Mouse (Mus musculus) bone marrow, adult 2 months (tissue): ENCODE results near the gene Psmd5. TPM values are rescaled to one million over a fixed set of nuclear protein-coding genes. Genes with fewer than 3 reads are reported as not detected.
"Not testable (repeated sequence)": the region's sequence is repeated elsewhere in the genome, so short reads cannot be mapped to it uniquely, and the experiment has no call there.

Source experiments
- H3K27ac ChIP-seq: fragments of 200-500 bp; 2 replicates; pipeline ENCODE4 v1.5.1; 2012; ENCODE audit warnings: low read depth, mild to moderate bottlenecking, control low read depth, inconsistent platforms, low read length; ENCODE audit not compliant: control insufficient read depth, poor library complexity, insufficient read depth
- H3K4me1 ChIP-seq: fragments of 200-500 bp; 2 replicates; pipeline ENCODE4 v1.6.1; 2011; ENCODE audit warnings: low read length; ENCODE audit not compliant: control insufficient read depth, insufficient read depth
- H3K4me3 ChIP-seq: fragments of 200-500 bp; replicated peaks from 2 replicates; pipeline ENCODE3; 2011; ENCODE audit warnings: mild to moderate bottlenecking, low read depth, low read length, control low read depth; ENCODE audit not compliant: control insufficient read depth
- CTCF ChIP-seq: fragments of 200-500 bp; IDR thresholded peaks from 2 replicates; pipeline ENCODE4 v1.5.1; 2011; ENCODE audit warnings: low read length, control low read depth; ENCODE audit not compliant: control insufficient read depth, insufficient read depth
- POLR2A ChIP-seq: fragments of 200-500 bp; IDR thresholded peaks from 2 replicates; pipeline ENCODE4 v1.6.1; 2011; ENCODE audit warnings: low read depth, mild to moderate bottlenecking, control low read depth, low read length, borderline replicate concordance; ENCODE audit not compliant: control insufficient read depth
- WGBS: fragments of 180-500 bp; shearing (Covaris S2); methylation state at CpG from one replicate; pipeline ENCODE4 v1.1.7; 2018; 5-methylcytosine and 5-hydroxymethylcytosine counted together
- polyA plus RNA-seq: library from polyadenylated mRNA; stranded (reverse); fragments of >200 nt; gene quantifications from 2 replicates; pipeline ENCODE4 v1.2.4, GENCODE M21; 2011; ENCODE audit warnings: low replicate concordance; ENCODE audit not compliant: missing spikeins, insufficient read depth, insufficient read length

Gene Psmd5
- polyA plus RNA-seq, 1 experiment: 30.3 TPM

DNA sequence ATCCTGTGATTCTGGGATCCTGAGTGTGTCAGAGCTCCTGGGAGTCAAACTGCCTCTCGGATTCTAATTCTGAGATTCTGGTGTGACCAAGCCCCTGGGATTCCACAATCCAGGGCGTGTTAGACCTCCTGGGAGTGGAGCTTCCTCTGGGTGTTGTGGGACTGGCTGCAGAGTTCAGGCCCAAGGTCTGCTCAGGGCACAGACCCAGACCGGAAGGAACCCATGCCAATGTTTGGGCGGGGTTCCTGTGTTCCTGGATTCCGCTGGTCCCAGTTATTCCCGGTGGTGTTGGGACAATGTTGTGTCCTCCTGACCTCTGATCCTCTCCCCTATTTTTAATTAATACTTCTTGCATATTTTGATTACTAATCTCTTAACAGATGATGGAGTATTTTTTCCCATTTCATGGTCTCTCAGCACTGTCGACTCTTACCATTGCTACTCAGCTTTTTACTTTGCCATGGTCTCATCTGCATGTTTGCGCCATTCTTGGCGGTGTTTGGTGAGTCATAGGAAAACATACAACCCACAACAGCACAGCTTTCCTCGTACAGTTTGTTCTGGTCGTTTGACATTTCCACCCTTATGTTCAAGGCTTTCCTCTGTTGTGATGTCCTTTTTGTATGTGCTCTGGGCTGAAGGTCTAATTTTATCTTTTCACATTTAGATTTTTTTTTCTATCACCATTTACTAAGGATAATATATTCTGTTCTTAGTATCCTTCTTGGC, 31.4 kb downstream of the Psmd5 start:
- Histone ChIP-seq H3K4me3 (no peak overlapping the region), H3K4me1 (no peaks in the 10 kb centered on the region), H3K27ac (no peak overlapping the region)
- WGBS: 69% methylated on average over 11 of the region's 11 CpGs
- TF ChIP-seq CTCF (no peak), POLR2A (no peak)

GRCm38 (mm10) chr2:34841706-34842105, 33.1 kb downstream of the Psmd5 start:
- no peaks in the 10 kb centered on the region for H3K4me1 ChIP-seq
- TF ChIP-seq POLR2A (no peak), CTCF (no peak)
- H3K27ac ChIP-seq: no peak overlapping the region
- 87% methylated on average over 8 of the region's 8 CpGs for WGBS
- H3K4me3 ChIP-seq: no peak overlapping the region

GRCm38 (mm10) chr2:34840143-34840542, 34.6 kb downstream of the Psmd5 start:
- not testable (repeated sequence) for H3K27ac ChIP-seq, H3K4me1 ChIP-seq, H3K4me3 ChIP-seq
- 70% methylated on average over 5 of the region's 5 CpGs for WGBS

GRCm38 (mm10) chr2:34835669-34836068, 39.1 kb downstream of the Psmd5 start:
- no peaks in the 10 kb centered on the region for H3K4me1 ChIP-seq
- WGBS: 59% methylated on average over 3 of the region's 3 CpGs
- TF ChIP-seq CTCF (no peak), POLR2A (no peak)

DNA sequence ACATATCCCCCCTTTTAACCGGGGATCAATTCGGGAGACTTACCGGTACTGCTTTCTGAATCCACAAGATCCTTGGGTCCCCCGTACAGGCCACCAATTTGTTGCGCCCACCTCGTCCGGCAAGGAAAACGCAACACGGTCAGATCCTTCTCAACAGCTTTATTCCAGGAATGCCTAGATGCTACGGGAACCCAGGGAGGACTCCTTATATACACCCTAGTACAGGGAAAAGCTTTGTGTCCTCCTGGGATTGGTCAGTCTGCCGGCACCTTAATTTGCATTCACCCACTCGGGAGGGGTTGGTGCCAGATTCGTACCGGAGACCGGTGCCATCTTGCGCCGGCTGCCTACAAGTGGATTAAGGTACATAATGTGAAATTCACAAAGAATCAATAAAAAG, 41.1 kb downstream of the Psmd5 start:
- Histone ChIP-seq H3K4me3 (no peak overlapping the region), H3K27ac (no peak overlapping the region), H3K4me1 (no peaks in the 10 kb centered on the region)
- 88% methylated on average over 17 of the region's 17 CpGs for whole genome bisulfite sequencing
- no peak for TF ChIP-seq CTCF
- no peak for TF ChIP-seq POLR2A

More at GRCm38 (mm10) chr2:34835669-34836068, 39.1 kb downstream of the Psmd5 start:
- Histone ChIP-seq H3K4me3 (no peak overlapping the region), H3K27ac (no peak overlapping the region)

- H3K4me3 ChIP-seq, H3K27ac ChIP-seq, H3K4me1 ChIP-seq: not testable (repeated sequence)
- WGBS: 42% methylated on average over 11 of the region's 11 CpGs
Measured at GRCm38 (mm10) chr2:34832766-34833457, 41.9 kb downstream of the Psmd5 start, which contains the start of gene Gm34653. Gene Gm34653 (plus strand): TSS chr2:34833007.

- not testable (repeated sequence) for H3K27ac ChIP-seq, H3K4me1 ChIP-seq, H3K4me3 ChIP-seq
- 96% methylated on average over 17 of the region's 17 CpGs for WGBS
Measured at GRCm38 (mm10) chr2:34830066-34830465, 44.7 kb downstream of the Psmd5 start.

GRCm38 (mm10) chr2:34828026-34828425, 46.7 kb downstream of the Psmd5 start:
- Histone ChIP-seq H3K4me1 (peaks cover 1% of the 10 kb centered on the region; the same call in 1 of the 2 replicates), H3K27ac (no peak overlapping the region), H3K4me3 (no peak overlapping the region)
- no peak for TF ChIP-seq CTCF
- no peak for TF ChIP-seq POLR2A
- WGBS: 41% methylated on average over 1 of the region's 1 CpGs

DNA sequence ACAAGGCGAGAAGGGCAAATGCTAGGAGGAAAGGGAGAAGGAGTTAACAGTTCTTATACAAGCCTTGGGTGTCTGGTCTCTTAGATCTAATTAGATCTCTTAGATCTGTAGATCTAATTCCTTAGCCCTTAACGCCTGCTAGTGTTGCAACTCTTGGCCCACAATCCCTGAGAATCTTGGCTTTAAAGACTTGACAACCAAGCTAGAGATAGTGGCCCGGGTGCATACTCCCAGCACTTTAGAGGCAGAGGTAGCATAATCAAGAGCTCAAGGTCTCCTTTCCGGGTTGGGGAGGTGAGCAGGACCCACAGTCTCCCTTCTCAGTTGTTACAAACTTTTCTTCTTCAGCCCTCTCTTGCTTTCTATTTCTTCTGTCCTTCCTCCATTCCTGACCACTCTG, 47.2 kb downstream of the Psmd5 start:
- TF ChIP-seq CTCF (no peak), POLR2A (no peak)
- WGBS: 75% methylated on average over 4 of the region's 4 CpGs
- Histone ChIP-seq H3K4me1 (peaks cover 1% of the 10 kb centered on the region; the same call in 1 of the 2 replicates), H3K27ac (no peak overlapping the region), H3K4me3 (no peak overlapping the region)
